Mouse (Mus musculus) neural tube, embryonic 10.5 days (tissue): ENCODE data around the gene Luzp4.
"Not testable (repeated sequence)": the region's sequence is repeated elsewhere in the genome, so short reads cannot be mapped to it uniquely, and the experiment has no call there.

Experiments used
- DNase-seq: peaks from one replicate; pipeline ENCODE4 v3.0.0-alpha.2; 2017; ENCODE audit warnings: low spot score; ENCODE audit errors: extremely low spot score

Gene Luzp4

GRCm38 (mm10) chrX:148857340-148857739 is at the start of gene Luzp4:
TSS of gene Luzp4 (plus strand) at chrX:148857640.
- not testable (repeated sequence) for DNase-seq

DNA sequence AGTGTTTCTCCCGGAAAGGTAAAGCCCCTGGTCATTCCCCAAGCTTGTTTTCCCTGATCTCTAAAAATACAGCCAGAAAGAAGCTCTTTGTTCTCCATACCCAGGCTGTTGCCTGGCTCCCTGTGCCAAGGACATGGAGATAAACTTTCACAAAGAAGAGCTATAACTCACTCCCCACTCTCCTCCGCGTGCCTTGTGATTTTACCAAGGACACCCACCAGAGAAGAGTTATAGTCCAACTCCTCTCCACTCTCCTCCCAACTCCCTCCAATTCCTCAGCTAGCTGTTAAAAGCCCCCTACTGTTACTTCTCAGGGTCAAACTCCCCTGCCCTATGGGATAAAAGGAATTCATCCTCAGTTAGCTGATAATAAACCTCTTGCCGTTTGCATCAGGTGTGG is 15.6 kb upstream of the Luzp4 start:
- DNase-seq = not testable (repeated sequence)
